15 mouse cellular contexts compared by ENCODE assay signal in the genomic region with DNA sequence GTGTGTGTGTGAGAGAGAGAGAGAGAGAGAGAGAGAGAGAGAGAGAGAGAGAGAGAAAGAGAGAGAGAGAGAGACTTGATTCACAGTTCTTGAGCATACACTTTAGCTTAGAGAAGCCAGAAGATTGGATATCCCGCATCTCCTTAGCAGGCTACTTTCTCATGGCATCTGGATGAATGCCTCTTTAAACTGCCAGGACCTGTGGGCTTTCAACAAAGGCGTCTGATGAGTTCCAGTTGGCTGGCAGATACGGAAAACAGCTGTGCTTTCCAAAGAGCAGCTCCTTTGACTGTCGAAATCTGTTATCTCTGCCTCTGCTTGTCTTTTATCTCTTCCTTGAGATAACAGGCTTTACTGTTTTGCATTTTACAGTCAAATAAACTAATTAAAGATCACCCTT. TPM values are rescaled to one million over a fixed set of nuclear protein-coding genes. Genes with fewer than 3 reads are reported as not detected.
DNase-seq lines count a peak whose midpoint lies in the region; ATAC-seq and TF ChIP-seq lines count a peak whose summit lies in the region.
"Had no signal": no experiment of that assay in that cellular context is flagged by ENCODE, and none has a peak within 500 bp of the region (broad histone marks: within the 10 kb centered on the region; RNA-seq: fewer than 3 reads in every experiment).

No protein-coding gene starts in this region.

- no peak overlapping the region for H3K4me2 ChIP-seq in lung, postnatal 0 days (replicated peaks; ENCODE audit: low read depth, low read length)
- no peak overlapping the region for H3K4me2 ChIP-seq in kidney, embryonic 14.5 days (replicated peaks; ENCODE audit: low read depth, low read length)
- H3K4me2 ChIP-seq: heart, embryonic 13.5 days; liver, embryonic 11.5 days had no signal

- TF ChIP-seq POLR2A in heart, adult 2 months (IDR thresholded peaks at IDR 0.05; ENCODE audit: insufficient read depth, low read depth, low read length), result no peak

- no peaks in the 10 kb centered on the region for H3K27me3 ChIP-seq in heart, adult 2 months (ENCODE audit: control insufficient read depth, insufficient read depth, low read length)
- H3K27me3 ChIP-seq in lung, postnatal 0 days (replicated peaks; ENCODE audit: insufficient read depth, low read length), result no peaks in the 10 kb centered on the region
- no peaks in the 10 kb centered on the region for H3K27me3 ChIP-seq in kidney, embryonic 14.5 days (ENCODE audit: control insufficient read depth, insufficient read depth, low read length)
- H3K27me3 ChIP-seq: megakaryocyte, embryonic 14.5 days had no signal

- no peak for TF ChIP-seq EP300 in heart, adult 2 months (IDR thresholded peaks at IDR 0.05; ENCODE audit: insufficient read depth, low read depth, low read length)
- TF ChIP-seq EP300 in lung, postnatal 0 days (IDR thresholded peaks at IDR 0.05), result no peak

- no peaks in the 10 kb centered on the region for H3K4me1 ChIP-seq in heart, adult 2 months (ENCODE audit: control insufficient read depth, insufficient read depth, low read length)
- H3K4me1 ChIP-seq in lung, postnatal 0 days (ENCODE audit: insufficient read depth, low read depth, low read length), result no peaks in the 10 kb centered on the region
- H3K4me1 ChIP-seq in kidney, embryonic 14.5 days (ENCODE audit: control insufficient read depth, insufficient read depth, low read length), result 0 out of 2 replicates have a peak, but pooled peaks cover 2% of the 10 kb centered on the region

- H3K4me3 ChIP-seq in heart, adult 2 months, result no peak overlapping the region
- no peak overlapping the region for H3K4me3 ChIP-seq in lung, postnatal 0 days (ENCODE audit: low read depth, low read length)
- H3K4me3 ChIP-seq in kidney, embryonic 14.5 days (ENCODE audit: low read length), result no peak overlapping the region
- H3K4me3 ChIP-seq: heart, embryonic 13.5 days; megakaryocyte, embryonic 14.5 days had no signal

- H3K9me3 ChIP-seq in lung, postnatal 0 days (ENCODE audit: low read length), result no peaks in the 10 kb centered on the region
- H3K9me3 ChIP-seq in kidney, embryonic 14.5 days (ENCODE audit: control insufficient read depth, low read length), result no peaks in the 10 kb centered on the region
- H3K9me3 ChIP-seq: heart, embryonic 13.5 days had no signal

- H3K36me3 ChIP-seq in heart, adult 2 months (ENCODE audit: control insufficient read depth, insufficient read depth, low read length), result no peaks in the 10 kb centered on the region
- H3K36me3 ChIP-seq in lung, postnatal 0 days (ENCODE audit: insufficient read depth, low read length), result no peaks in the 10 kb centered on the region
- H3K36me3 ChIP-seq in kidney, embryonic 14.5 days (ENCODE audit: control insufficient read depth, insufficient read depth, low read length), result no peaks in the 10 kb centered on the region
- H3K36me3 ChIP-seq: heart, embryonic 13.5 days had no signal

- no peaks in the 10 kb centered on the region for H3K79me2 ChIP-seq in heart, adult 2 months (replicated peaks; ENCODE audit: control insufficient read depth, insufficient read depth, low read length)

- WGBS in heart, adult 2 months, result 13% methylated on average over 4 of the region's 4 CpGs
- WGBS in lung, postnatal 0 days, result 12% methylated on average over 4 of the region's 4 CpGs
- WGBS in kidney, embryonic 14.5 days, result 9% methylated on average over 4 of the region's 4 CpGs

- ATAC-seq in lung, postnatal 0 days, result no peak
- ATAC-seq in inflammation-experienced regulatory T-cells, adult 6 months, result no peak
- no peak for ATAC-seq in kidney, embryonic 14.5 days (ENCODE audit: low FRiP score, low TSS enrichment)
- ATAC-seq: CD4-positive, CD25-positive, alpha-beta regulatory T cell, adult 4 months had no signal

- H3K27ac ChIP-seq in heart, adult 2 months, result no peak overlapping the region
- H3K27ac ChIP-seq in lung, postnatal 0 days (ENCODE audit: low read length), result no peak overlapping the region
- no peak overlapping the region for H3K27ac ChIP-seq in kidney, embryonic 14.5 days (ENCODE audit: low read depth, low read length)
- H3K27ac ChIP-seq: heart, embryonic 13.5 days had no signal

- H3K9ac ChIP-seq in heart, adult 2 months (ENCODE audit: low read depth, low read length), result no peak overlapping the region
- H3K9ac ChIP-seq in lung, postnatal 0 days (replicated peaks; ENCODE audit: low read depth), result no peak overlapping the region
- no peak overlapping the region for H3K9ac ChIP-seq in kidney, embryonic 14.5 days (ENCODE audit: low read depth, low read length)
- H3K9ac ChIP-seq: heart, embryonic 13.5 days had no signal

- no peak for TF ChIP-seq CTCF in heart, adult 2 months (IDR thresholded peaks at IDR 0.05)
- TF ChIP-seq CTCF in lung, postnatal 0 days (IDR thresholded peaks at IDR 0.05), result no peak

- intact Hi-C loops in heart, postnatal 10 days (cut with DNase I), result no loop called here
- intact Hi-C loops in heart, adult 2 months (cut with DNase I), result no loop called here

- peak; percentile 19 to 27 for DNase-seq in heart, postnatal 10 days
- no peak for DNase-seq in heart, adult 2 months
- DNase-seq in right cerebral cortex, adult 18-20 months, result peak; percentile 5
- DNase-seq in right cerebral cortex, postnatal 25 days, result no peak
- DNase-seq in lung, postnatal 0 days (ENCODE audit: low spot score), result peak; percentile 31
- DNase-seq in spleen, adult 18-20 months, result no peak
- DNase-seq: cerebellum, postnatal 25 days; kidney, adult 11 months; layer of hippocampus, postnatal 36 days had no signal

RNA-seq across cellular contexts. Expression of gene Cxcr4, which starts 59.5 kb away (rescaled TPM):
- total RNA-seq in heart, postnatal 10 days (2021), result 10 to 100 TPM; 13.2 to 20.6 TPM
- total RNA-seq in heart, adult 2 months (2021), result 1 to 10 TPM; 7.0 to 7.8 TPM
- 28.4 and 29.8 TPM in 2 replicates for polyA plus RNA-seq in heart, adult 2 months (2012; rRNA removed)
- polyA plus RNA-seq in lung, postnatal 0 days (2015; fragmentation: Nextera tagmentation; extraction: Ambion mirVana), result 13.3 and 15.1 TPM in 2 replicates
- polyA plus RNA-seq in inflammation-experienced regulatory T-cells, adult 6 months (2017; shearing (Covaris generic)), result 10 to 100 TPM; 11.6 to 15.8 (median 15.7) TPM
- 10.7 and 13.8 TPM in 2 replicates for polyA plus RNA-seq in kidney, embryonic 14.5 days (2014; fragmentation: Nextera tagmentation; extraction: Ambion mirVana)

Comparison
In these comparisons a context has a peak if more than half of its experiments do, and no peak if none do; other contexts are left out.
1. DNase-seq: peak in heart, postnatal 10 days (2 of 2), right cerebral cortex, adult 18-20 months (single experiment) and lung, postnatal 0 days (single experiment); none in heart, adult 2 months (0 of 2), right cerebral cortex, postnatal 25 days (single experiment) and spleen, adult 18-20 months (0 of 2).